Mouse (Mus musculus): Measurements from ENCODE around the gene Gm43517. TPM values are rescaled to one million over a fixed set of nuclear protein-coding genes. Genes with fewer than 3 reads are reported as not detected.

The Gm43517 gene
- not detected in 2 replicates for polyA plus RNA-seq (2016; fragmentation: Nextera tagmentation; extraction: Ambion mirVana)

DNA sequence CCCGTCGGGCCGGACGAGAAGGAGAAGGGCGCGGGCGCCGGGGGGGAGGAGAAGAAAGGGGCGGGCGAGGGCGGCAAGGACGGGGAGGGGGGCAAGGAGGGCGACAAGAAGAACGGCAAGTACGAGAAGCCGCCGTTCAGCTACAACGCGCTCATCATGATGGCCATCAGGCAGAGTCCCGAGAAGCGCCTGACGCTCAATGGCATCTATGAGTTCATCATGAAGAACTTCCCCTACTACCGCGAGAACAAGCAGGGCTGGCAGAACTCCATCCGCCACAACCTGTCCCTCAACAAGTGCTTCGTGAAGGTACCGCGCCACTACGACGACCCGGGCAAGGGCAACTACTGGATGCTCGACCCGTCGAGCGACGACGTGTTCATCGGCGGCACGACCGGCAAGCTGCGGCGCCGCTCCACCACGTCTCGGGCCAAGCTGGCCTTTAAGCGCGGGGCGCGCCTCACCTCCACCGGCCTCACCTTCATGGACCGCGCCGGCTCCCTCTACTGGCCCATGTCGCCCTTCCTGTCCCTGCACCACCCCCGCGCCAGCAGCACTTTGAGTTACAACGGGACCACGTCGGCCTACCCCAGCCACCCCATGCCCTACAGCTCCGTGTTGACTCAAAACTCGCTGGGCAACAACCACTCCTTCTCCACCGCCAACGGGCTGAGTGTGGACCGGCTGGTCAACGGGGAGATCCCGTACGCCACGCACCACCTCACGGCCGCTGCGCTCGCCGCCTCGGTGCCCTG, at the start of gene Gm43517:
Gm43517 (plus strand) TSS at position 299 of the 755 bp plus-strand sequence.
- H3K4me1 ChIP-seq = peaks cover 19% of the 10 kb centered on the region
- DNase-seq (ENCODE audit: low spot score) = peak; percentile 69
- H3K27me3 ChIP-seq (ENCODE audit: low read depth, poor library complexity, severe bottlenecking) = peaks cover 96% of the 10 kb centered on the region
- no peak within 1 kb of the TSS for H3K27ac ChIP-seq
- no peaks in the 10 kb centered on the region for H3K9me3 ChIP-seq (replicated peaks)
- 1% methylated on average over 73 of the region's 75 CpGs for WGBS
- H3K36me3 ChIP-seq = no peaks in the 10 kb centered on the region
- peak within 1 kb of the TSS; percentile 52 for H3K4me3 ChIP-seq

DNA sequence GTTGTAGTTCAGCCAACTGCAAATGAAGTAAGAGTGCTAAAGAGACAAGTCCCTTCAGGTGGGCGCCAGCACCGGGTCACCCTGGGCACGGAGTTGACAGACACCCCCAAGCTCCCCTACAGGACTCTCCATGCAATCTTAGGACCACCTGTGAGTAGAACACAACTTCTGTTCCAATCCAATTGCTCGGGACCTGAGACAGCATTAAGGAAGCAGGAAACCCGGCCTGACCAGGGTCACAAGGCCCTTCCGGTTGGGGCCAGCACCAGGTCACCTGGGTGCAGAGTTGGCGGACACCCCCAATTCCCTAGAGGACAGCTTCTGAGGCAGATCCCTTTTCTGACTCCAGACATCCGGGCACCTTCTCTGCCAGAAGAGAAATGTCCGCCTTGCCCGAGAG, 35.3 kb upstream of the Gm43517 start:
- no peak for DNase-seq (ENCODE audit: low spot score)
- Histone ChIP-seq H3K4me3 (no peak overlapping the region), H3K4me1 (no peaks in the 10 kb centered on the region), H3K27me3 (ENCODE audit: low read depth, poor library complexity, severe bottlenecking) (no peaks in the 10 kb centered on the region), H3K36me3 (no peaks in the 10 kb centered on the region), H3K9me3 (replicated peaks) (no peaks in the 10 kb centered on the region), H3K27ac (no peak overlapping the region)
- WGBS = 89% methylated on average over 10 of the region's 10 CpGs

DNA sequence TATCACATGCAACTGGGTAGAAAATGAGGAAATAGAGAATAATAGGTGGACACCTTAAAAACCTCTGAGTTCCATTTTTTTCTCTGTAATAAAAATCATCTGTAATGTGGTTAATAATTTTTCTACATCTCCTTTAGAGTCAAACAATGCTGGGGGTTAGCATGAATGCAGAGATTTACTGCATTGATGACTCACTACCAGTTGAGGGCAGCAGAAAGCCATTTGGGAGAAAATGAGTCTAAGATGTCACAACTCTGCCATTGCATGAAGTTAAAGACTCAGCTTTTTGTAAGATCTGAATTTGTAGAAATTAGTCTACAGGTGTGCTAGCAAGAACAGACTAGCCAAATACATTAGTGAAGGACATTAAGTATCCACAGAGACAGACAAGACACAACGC, 16.0 kb upstream of the Gm43517 start:
- Histone ChIP-seq H3K9me3 (replicated peaks) (no peaks in the 10 kb centered on the region), H3K27ac (no peak overlapping the region), H3K27me3 (ENCODE audit: low read depth, poor library complexity, severe bottlenecking) (peaks cover 48% of the 10 kb centered on the region), H3K4me3 (no peak overlapping the region), H3K4me1 (no peaks in the 10 kb centered on the region), H3K36me3 (no peaks in the 10 kb centered on the region)
- no peak for DNase-seq (ENCODE audit: low spot score)
- WGBS = 50% methylated on average over 1 of the region's 1 CpGs

DNA sequence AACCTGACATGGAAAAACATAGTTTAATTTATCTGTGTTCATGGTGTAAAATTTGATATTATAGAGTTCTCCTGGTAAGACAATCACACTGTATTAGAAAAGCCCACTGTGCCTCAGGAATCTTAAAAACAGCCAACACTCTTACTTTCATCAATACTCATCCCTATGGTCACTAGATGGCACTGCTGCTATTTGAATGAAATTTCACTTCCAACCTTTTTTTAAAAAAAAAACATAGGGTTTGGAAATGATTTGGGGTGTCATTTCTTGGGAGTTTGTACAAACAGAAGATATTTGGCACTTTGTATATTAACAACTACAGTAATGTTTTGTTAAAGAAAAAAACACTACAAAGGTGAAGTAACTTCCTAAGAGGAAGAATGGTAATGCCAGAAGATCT, 12.8 kb upstream of the Gm43517 start:
- DNase-seq (ENCODE audit: low spot score) = no peak
- Histone ChIP-seq H3K27me3 (ENCODE audit: low read depth, poor library complexity, severe bottlenecking) (peaks cover 80% of the 10 kb centered on the region), H3K27ac (no peak overlapping the region)

DNA sequence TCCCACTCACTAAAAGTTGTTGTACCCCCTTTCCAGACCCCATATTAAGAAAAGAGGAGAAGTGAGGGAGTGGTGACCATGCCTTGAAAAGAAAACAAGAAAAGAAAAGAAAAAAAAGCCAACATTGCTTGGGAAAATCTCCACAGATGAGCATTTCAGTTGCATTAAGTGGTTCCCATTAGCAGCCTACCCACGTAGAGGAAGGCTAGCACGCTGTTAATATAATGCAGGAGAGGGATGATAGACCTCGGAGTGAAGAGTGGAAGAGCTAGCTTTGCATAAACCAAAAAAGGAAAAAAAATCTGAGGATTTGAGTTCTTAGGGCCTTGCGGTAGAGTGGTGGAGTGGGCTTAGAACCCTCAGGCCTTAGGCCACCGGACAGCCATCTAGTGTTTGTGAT, 11.8 kb upstream of the Gm43517 start:
- H3K4me1 ChIP-seq = no peaks in the 10 kb centered on the region
- H3K9me3 ChIP-seq (replicated peaks) = no peaks in the 10 kb centered on the region
- DNase-seq (ENCODE audit: low spot score) = no peak
- peaks cover 90% of the 10 kb centered on the region for H3K27me3 ChIP-seq (ENCODE audit: low read depth, poor library complexity, severe bottlenecking)
- H3K36me3 ChIP-seq = no peaks in the 10 kb centered on the region
- H3K4me3 ChIP-seq = no peak overlapping the region
- 0% methylated on average over 5 of the region's 5 CpGs for WGBS
- H3K27ac ChIP-seq = no peak overlapping the region

More for the DNA sequence above, 12.8 kb upstream of the Gm43517 start:
- Histone ChIP-seq H3K4me1 (no peaks in the 10 kb centered on the region), H3K36me3 (no peaks in the 10 kb centered on the region), H3K4me3 (no peak overlapping the region), H3K9me3 (replicated peaks) (no peaks in the 10 kb centered on the region)

DNA sequence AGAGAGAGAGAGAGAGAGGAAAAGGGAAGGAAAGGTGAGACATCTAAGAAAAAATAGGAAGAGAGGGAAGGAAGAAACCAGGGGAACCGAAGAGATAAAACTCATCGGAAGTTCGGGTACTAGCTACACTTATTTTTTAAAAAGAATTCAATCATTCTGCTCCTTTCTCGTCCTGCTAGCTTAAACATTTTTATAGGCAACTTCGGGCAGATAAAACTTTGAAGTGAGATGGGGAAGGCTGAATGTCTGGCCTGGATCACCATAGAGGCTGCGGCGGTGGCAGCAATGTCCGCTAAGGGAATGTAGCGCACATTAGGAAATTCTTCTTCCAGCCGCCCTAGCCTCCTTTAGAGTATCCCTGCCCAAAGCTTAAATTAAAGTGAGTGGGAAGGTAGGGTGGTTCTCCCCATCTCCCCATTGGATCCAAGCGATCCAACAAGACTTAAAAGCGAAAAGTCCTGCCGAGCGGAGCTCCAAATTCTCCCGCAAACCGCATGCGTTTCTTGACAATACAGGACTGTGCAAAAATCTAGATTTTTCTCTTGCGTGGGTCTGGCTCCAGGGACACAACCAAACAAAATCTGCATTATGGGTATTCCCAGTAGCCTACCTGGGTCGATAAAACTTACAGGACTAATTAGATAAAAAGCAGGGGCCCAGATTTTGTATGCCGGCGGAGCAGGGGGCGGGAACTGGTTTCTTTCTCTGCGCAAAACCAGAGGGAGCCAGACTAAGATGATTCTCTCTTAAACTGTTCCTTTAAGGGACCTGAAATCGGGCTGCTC, 11.0 kb upstream of the Gm43517 start:
- peak; percentile 45 for DNase-seq (ENCODE audit: low spot score)
- peaks cover 97% of the 10 kb centered on the region for H3K27me3 ChIP-seq (ENCODE audit: low read depth, poor library complexity, severe bottlenecking)
- WGBS = 1% methylated on average over 24 of the region's 24 CpGs
- H3K27ac ChIP-seq = no peak overlapping the region
- H3K4me1 ChIP-seq = no peaks in the 10 kb centered on the region
- H3K4me3 ChIP-seq = peak overlapping the region; percentile 13; the same call in 1 of the 2 replicates
- no peaks in the 10 kb centered on the region for H3K36me3 ChIP-seq
- no peaks in the 10 kb centered on the region for H3K9me3 ChIP-seq (replicated peaks)

DNA sequence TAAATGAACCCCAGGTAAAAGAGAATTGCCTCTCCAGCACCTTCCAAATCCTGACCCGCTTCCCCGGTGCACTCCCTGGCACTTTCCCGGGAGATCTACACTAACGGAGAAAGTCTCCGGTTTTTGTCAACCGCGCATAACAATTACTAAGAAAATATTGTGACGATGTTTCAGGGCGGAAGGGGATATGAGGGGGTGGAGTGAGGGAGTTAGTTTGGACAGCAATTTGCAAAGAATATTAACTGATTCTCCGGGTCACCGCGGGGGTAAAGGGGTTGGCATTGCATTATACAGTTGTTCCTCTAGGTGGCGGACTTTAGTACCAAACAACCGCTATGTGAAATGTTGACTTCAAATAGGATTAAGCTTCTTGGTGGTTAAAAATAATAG, 10.4 kb upstream of the Gm43517 start:
- no peaks in the 10 kb centered on the region for H3K4me1 ChIP-seq
- peak; percentile 47 for DNase-seq (ENCODE audit: low spot score)
- H3K9me3 ChIP-seq (replicated peaks) = no peaks in the 10 kb centered on the region
- H3K27me3 ChIP-seq (ENCODE audit: low read depth, poor library complexity, severe bottlenecking) = peaks cover 97% of the 10 kb centered on the region
- no peaks in the 10 kb centered on the region for H3K36me3 ChIP-seq
- under 1% methylated on average over 14 of the region's 14 CpGs for WGBS
- H3K27ac ChIP-seq = no peak overlapping the region
- H3K4me3 ChIP-seq = peak overlapping the region; percentile 13; the same call in 1 of the 2 replicates

DNA sequence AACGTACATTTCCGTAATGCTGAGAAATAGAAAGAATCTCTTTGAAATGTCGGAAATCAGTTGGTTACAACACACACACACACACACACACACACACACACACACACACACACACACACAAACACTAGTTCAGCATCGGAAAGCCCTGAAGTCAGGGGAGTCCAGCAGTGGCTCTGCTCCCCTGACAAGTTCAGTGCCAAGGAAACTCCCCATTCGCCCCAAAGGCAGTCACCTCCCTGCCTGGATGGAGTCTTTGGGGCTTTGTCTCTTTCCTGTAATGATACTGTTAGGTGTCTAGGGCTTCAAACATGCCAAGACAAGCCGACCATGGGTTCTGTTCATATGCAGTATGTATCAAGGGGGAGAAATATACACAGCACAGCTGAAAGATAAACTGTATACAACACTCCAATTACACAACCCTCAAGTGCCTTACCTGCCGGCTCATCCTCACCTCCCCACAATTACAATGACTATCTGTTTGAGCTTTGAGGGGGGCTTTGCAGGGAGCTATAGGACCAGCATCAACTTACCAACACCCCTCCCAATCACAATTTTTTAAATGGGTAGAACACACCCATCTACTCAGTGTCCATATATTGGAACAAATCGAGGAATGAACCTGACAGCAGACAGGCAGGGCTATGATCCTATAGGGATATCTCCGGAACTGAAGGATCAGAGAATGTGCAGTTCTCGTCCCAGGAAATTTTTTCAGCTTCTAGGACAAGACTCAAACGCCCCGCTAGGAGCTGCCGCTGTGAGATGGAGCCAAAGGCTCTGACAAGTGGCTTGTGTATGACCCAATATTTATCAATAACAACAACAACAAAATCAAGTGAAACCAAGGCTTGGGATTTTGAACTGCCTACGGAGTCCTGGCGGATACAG, 9.3 kb upstream of the Gm43517 start:
- DNase-seq (ENCODE audit: low spot score) = no peak
- Histone ChIP-seq H3K4me1 (no peaks in the 10 kb centered on the region), H3K27ac (no peak overlapping the region), H3K9me3 (replicated peaks) (no peaks in the 10 kb centered on the region), H3K36me3 (no peaks in the 10 kb centered on the region), H3K27me3 (ENCODE audit: low read depth, poor library complexity, severe bottlenecking) (peaks cover 99% of the 10 kb centered on the region), H3K4me3 (no peak overlapping the region)
- WGBS = 3% methylated on average over 15 of the region's 15 CpGs

DNA sequence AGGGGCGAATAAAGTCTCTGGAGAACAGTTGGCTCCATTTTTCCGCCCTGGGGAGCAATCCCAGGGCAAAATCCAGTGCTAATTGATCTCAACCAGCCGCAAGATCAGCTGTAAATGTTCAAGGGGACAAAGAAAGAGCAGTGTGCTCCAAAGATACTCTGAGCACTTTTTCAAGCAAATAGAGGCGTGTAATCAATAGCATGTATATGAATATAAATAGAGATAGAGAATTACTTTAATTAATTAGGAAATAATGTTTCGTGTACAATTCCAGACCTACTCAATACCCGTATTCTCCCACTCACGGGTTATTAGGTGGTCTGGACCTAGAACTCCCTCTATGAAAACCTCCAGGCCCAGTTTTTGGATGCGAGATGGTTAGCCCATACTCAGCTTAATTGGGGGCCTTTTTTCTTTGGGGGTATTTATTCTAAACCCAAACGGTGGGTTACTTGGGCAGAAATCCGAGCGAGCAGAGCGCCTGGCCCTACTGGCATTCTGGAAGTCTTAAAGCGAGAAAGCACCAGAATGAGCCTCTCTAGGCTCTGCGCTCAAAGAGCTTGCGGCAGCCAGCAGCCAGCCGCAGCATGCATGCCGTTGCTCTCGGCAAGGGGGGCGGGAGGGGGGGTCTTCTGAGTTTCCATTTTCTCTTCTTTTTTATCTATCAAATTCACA, 8.5 kb upstream of the Gm43517 start:
- Histone ChIP-seq H3K27ac (no peak overlapping the region), H3K4me1 (no peaks in the 10 kb centered on the region), H3K36me3 (no peaks in the 10 kb centered on the region), H3K27me3 (ENCODE audit: low read depth, poor library complexity, severe bottlenecking) (peaks cover 99% of the 10 kb centered on the region), H3K4me3 (no peak overlapping the region), H3K9me3 (replicated peaks) (no peaks in the 10 kb centered on the region)
- DNase-seq (ENCODE audit: low spot score) = no peak
- WGBS = 1% methylated on average over 19 of the region's 19 CpGs

DNA sequence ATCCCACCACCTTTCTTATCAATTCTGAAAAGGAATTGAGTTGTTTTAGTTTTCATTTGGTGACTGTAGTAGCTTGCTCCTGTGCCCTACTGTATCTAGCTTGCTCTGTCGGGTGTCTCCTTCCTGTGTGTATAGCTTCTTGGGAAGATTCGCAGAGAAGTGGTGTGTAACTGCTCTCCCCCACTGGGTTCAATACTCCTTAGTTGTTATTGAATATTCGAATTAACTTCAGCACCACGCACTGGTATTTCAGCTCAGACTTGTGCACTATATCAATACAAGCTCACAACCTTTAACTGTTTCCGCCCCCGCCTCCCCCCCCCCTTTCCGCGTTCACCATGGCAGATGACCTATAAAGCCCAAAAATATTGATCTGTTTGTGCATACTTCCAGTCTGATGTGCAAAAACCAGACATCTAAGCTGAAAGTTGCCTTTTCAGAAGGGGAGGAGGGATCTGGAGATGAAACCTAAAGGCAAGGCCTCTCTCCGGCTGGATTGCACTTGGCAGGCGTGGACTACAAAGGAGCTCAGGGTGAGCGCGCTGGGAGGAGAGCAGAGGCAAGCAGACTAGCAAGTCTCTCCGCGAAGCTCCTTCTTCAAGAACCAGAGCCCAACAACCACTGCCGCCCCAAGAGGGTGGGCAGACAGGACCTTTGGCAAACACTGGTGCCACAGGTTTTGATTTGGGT, 7.5 kb upstream of the Gm43517 start:
- H3K4me3 ChIP-seq = no peak overlapping the region
- peak; percentile 58 for DNase-seq (ENCODE audit: low spot score)
- no peaks in the 10 kb centered on the region for H3K36me3 ChIP-seq
- no peaks in the 10 kb centered on the region for H3K9me3 ChIP-seq (replicated peaks)
- no peaks in the 10 kb centered on the region for H3K4me1 ChIP-seq
- H3K27me3 ChIP-seq (ENCODE audit: low read depth, poor library complexity, severe bottlenecking) = peaks cover 100% of the 10 kb centered on the region
- under 1% methylated on average over 15 of the region's 15 CpGs for WGBS
- no peak overlapping the region for H3K27ac ChIP-seq

DNA sequence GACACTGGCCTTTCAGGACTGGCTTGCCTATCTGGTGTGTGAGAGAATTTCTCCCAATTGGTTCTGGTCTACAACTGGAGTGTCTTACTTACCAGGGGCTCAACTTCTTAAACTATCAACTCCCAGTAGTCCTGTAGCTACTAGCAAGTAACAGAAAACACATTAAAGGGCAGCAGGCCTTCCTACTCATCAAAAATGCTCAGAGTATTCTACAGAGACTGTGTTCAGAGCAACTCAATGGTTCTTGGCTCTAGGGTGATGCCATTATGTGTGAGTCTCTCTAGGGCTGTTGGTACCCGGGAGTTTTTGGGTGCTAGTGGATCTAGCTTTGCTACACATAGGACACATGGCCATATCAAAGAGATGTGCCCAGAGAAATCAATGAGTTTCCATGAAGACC, 6.1 kb upstream of the Gm43517 start:
- H3K9me3 ChIP-seq (replicated peaks) = no peaks in the 10 kb centered on the region
- H3K4me1 ChIP-seq = peaks cover 11% of the 10 kb centered on the region
- H3K36me3 ChIP-seq = no peaks in the 10 kb centered on the region
- peaks cover 100% of the 10 kb centered on the region for H3K27me3 ChIP-seq (ENCODE audit: low read depth, poor library complexity, severe bottlenecking)
- WGBS = 0% methylated on average over 1 of the region's 1 CpGs
- DNase-seq (ENCODE audit: low spot score) = no peak
- no peak overlapping the region for H3K4me3 ChIP-seq
- no peak overlapping the region for H3K27ac ChIP-seq

DNA sequence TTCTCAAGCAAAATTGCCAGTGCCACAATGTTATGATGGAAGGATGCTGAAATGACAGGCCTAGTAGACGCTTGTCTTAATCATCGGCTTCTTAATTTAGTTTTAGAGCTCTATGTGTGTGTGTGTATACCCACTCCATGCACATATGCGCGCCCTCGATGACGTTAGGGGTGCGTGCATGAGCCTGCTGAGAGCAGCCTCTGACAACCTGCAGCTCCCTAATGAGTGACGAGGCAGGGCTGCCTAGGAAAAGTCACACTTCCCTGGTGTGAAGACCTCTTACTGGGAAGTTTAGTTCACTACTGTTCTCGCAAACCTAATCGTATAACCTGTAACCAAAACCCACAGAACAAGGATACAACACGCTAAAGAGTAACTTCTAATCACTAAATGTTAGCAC, 5.5 kb upstream of the Gm43517 start:
- Histone ChIP-seq H3K4me3 (no peak overlapping the region), H3K9me3 (replicated peaks) (no peaks in the 10 kb centered on the region), H3K36me3 (no peaks in the 10 kb centered on the region), H3K27me3 (ENCODE audit: low read depth, poor library complexity, severe bottlenecking) (peaks cover 100% of the 10 kb centered on the region), H3K4me1 (peaks cover 16% of the 10 kb centered on the region), H3K27ac (no peak overlapping the region)
- no peak for DNase-seq (ENCODE audit: low spot score)
- 2% methylated on average over 11 of the region's 11 CpGs for WGBS

All from limb, embryonic 10.5 days (tissue).